Mouse (Mus musculus) stomach, embryonic 15.5 days (tissue): ENCODE measurements around the gene Atp5h. TPM values are rescaled to one million over a fixed set of nuclear protein-coding genes. Genes with fewer than 3 reads are reported as not detected.

ENCODE experiments used
- ATAC-seq: fragments of 200-750 bp; cut with Nextera tagmentation; 2 replicates; pipeline ENCODE4 v1.8.0; 2017; ENCODE audit warnings: low read depth, moderate number of reproducible peaks, moderate TSS enrichment; ENCODE audit not compliant: insufficient read depth, low FRiP score
- H3K27ac ChIP-seq: fragments of 300-500 bp; sonication (generic); 2 replicates; pipeline ENCODE4 v1.5.1; 2015; ENCODE audit warnings: mild to moderate bottlenecking, inconsistent platforms
- H3K27me3 ChIP-seq: fragments of 300-500 bp; sonication (generic); replicated peaks from 2 replicates; pipeline ENCODE4 v1.6.1; 2015; ENCODE audit warnings: inconsistent platforms
- H3K36me3 ChIP-seq: fragments of 300-500 bp; sonication (generic); 2 replicates; pipeline ENCODE4 v1.6.1; 2015; ENCODE audit warnings: inconsistent platforms
- H3K4me1 ChIP-seq: fragments of 300-500 bp; sonication (generic); 2 replicates; pipeline ENCODE4 v1.6.1; 2015; ENCODE audit warnings: inconsistent platforms
- H3K4me2 ChIP-seq: fragments of 300-500 bp; sonication (generic); 2 replicates; pipeline ENCODE4 v1.6.1; 2015; ENCODE audit warnings: mild to moderate bottlenecking, inconsistent platforms
- H3K4me3 ChIP-seq: fragments of 300-500 bp; sonication (generic); replicated peaks from 2 replicates; pipeline ENCODE4 v1.5.1; 2015; ENCODE audit warnings: inconsistent platforms
- H3K9ac ChIP-seq: fragments of 300-500 bp; sonication (generic); 2 replicates; pipeline ENCODE4 v1.6.1; 2015; ENCODE audit warnings: inconsistent platforms
- H3K9me3 ChIP-seq: fragments of 300-500 bp; sonication (generic); 2 replicates; pipeline ENCODE4 v1.6.1; 2016; ENCODE audit warnings: inconsistent platforms
- WGBS: fragments of 180-500 bp; shearing (Covaris S2); methylation state at CpG from one replicate; pipeline ENCODE4 v1.1.7; 2015; 5-methylcytosine and 5-hydroxymethylcytosine counted together
- polyA plus RNA-seq: library from polyadenylated mRNA; unstranded; fragments of >200 nt; fragmentation: Nextera tagmentation; extraction: Ambion mirVana; gene quantifications from 2 replicates; pipeline ENCODE4 v1.2.1, GENCODE M21; 2015

The Atp5h gene
- polyA plus RNA-seq, 1 experiment from 2014 or later, result 824 TPM

GRCm38 (mm10) chr11:115420336-115421190, 801 bp upstream of the Atp5h start:
- Histone ChIP-seq H3K27ac (peak overlapping the region; percentile 86), H3K4me3 (peak overlapping the region; percentile 73), H3K36me3 (peaks cover 21% of the 10 kb centered on the region), H3K4me1 (peaks cover 26% of the 10 kb centered on the region), H3K27me3 (no peaks in the 10 kb centered on the region), H3K9me3 (no peaks in the 10 kb centered on the region), H3K9ac (peak overlapping the region; percentile 90), H3K4me2 (peak overlapping the region; percentile 96)
- peak; percentile 58 for ATAC-seq
- WGBS, result 2% methylated on average over 45 of the region's 45 CpGs

GRCm38 (mm10) chr11:115409556-115409955, 10.2 kb downstream of the Atp5h start:
- no peak for ATAC-seq
- no peaks in the 10 kb centered on the region for H3K9me3 ChIP-seq
- no peak overlapping the region for H3K9ac ChIP-seq
- no peak overlapping the region for H3K27ac ChIP-seq
- WGBS, result 74% methylated on average over 7 of the region's 7 CpGs
- H3K27me3 ChIP-seq, result no peaks in the 10 kb centered on the region
- no peak overlapping the region for H3K4me2 ChIP-seq
- peaks cover 12% of the 10 kb centered on the region; the same call in 1 of the 2 replicates for H3K36me3 ChIP-seq
- peaks cover 15% of the 10 kb centered on the region for H3K4me1 ChIP-seq
- no peak overlapping the region for H3K4me3 ChIP-seq

GRCm38 (mm10) chr11:115408266-115408920, 11.4 kb downstream of the Atp5h start:
- Histone ChIP-seq H3K4me2 (no peak overlapping the region), H3K4me3 (no peak overlapping the region), H3K4me1 (peaks cover 19% of the 10 kb centered on the region), H3K9ac (no peak overlapping the region), H3K9me3 (no peaks in the 10 kb centered on the region), H3K36me3 (peaks cover 12% of the 10 kb centered on the region; the same call in 1 of the 2 replicates), H3K27ac (peak overlapping the region; percentile 36; the same call in 1 of the 2 replicates), H3K27me3 (no peaks in the 10 kb centered on the region)
- no peak for ATAC-seq
- WGBS, result 76% methylated on average over 6 of the region's 6 CpGs

- H3K36me3 ChIP-seq, result peaks cover 12% of the 10 kb centered on the region; the same call in 1 of the 2 replicates
- H3K4me1 ChIP-seq, result peaks cover 18% of the 10 kb centered on the region
- no peaks in the 10 kb centered on the region for H3K27me3 ChIP-seq
- H3K27ac ChIP-seq, result no peak overlapping the region
- H3K9me3 ChIP-seq, result no peaks in the 10 kb centered on the region
- H3K9ac ChIP-seq, result no peak overlapping the region
- 93% methylated on average over 17 of the region's 17 CpGs for WGBS
- no peak overlapping the region for H3K4me3 ChIP-seq
- ATAC-seq, result no peak
- H3K4me2 ChIP-seq, result no peak overlapping the region
Observed at GRCm38 (mm10) chr11:115406858-115407401, 12.8 kb downstream of the Atp5h start.

GRCm38 (mm10) chr11:115405723-115406122, 14.0 kb downstream of the Atp5h start:
- Histone ChIP-seq H3K36me3 (peaks cover 11% of the 10 kb centered on the region; the same call in 1 of the 2 replicates), H3K27ac (no peak overlapping the region), H3K27me3 (no peaks in the 10 kb centered on the region), H3K4me1 (peaks cover 11% of the 10 kb centered on the region; the same call in 1 of the 2 replicates), H3K4me2 (no peak overlapping the region), H3K9me3 (no peaks in the 10 kb centered on the region), H3K9ac (no peak overlapping the region), H3K4me3 (no peak overlapping the region)
- no peak for ATAC-seq
- WGBS, result 92% methylated on average over 6 of the region's 6 CpGs

GRCm38 (mm10) chr11:115403338-115404124, 16.2 kb downstream of the Atp5h start, which contains the start of gene Mrpl58:
Mrpl58 (plus strand) TSS chr11:115403752.
- Histone ChIP-seq H3K27me3 (no peaks in the 10 kb centered on the region), H3K27ac (peak within 1 kb of the TSS; percentile 85), H3K4me2 (peak within 1 kb of the TSS; percentile 72), H3K9ac (peak within 1 kb of the TSS; percentile 82), H3K4me3 (peak within 1 kb of the TSS; percentile 75), H3K36me3 (no peaks in the 10 kb centered on the region), H3K9me3 (no peaks in the 10 kb centered on the region), H3K4me1 (peaks cover 11% of the 10 kb centered on the region; the same call in 1 of the 2 replicates)
- ATAC-seq, result peak; percentile 89; the same call in 1 of the 2 replicates
- 3% methylated on average over 50 of the region's 50 CpGs for WGBS

- WGBS, result 42% methylated on average over 11 of the region's 11 CpGs
- Histone ChIP-seq H3K4me2 (no peak overlapping the region), H3K4me3 (no peak overlapping the region), H3K4me1 (peaks cover 11% of the 10 kb centered on the region; the same call in 1 of the 2 replicates), H3K9me3 (no peaks in the 10 kb centered on the region), H3K9ac (no peak overlapping the region), H3K27me3 (no peaks in the 10 kb centered on the region), H3K36me3 (no peaks in the 10 kb centered on the region), H3K27ac (0 out of 2 replicates have a peak overlapping the region, but pooled peaks have one; percentile 21)
- ATAC-seq, result no peak
Observed at GRCm38 (mm10) chr11:115400630-115401391, 19.0 kb downstream of the Atp5h start.

- no peaks in the 10 kb centered on the region for H3K9me3 ChIP-seq
- WGBS, result 61% methylated on average over 3 of the region's 3 CpGs
- no peak overlapping the region for H3K4me2 ChIP-seq
- no peak overlapping the region for H3K4me3 ChIP-seq
- no peak for ATAC-seq
- H3K9ac ChIP-seq, result no peak overlapping the region
- H3K27me3 ChIP-seq, result no peaks in the 10 kb centered on the region
- H3K36me3 ChIP-seq, result no peaks in the 10 kb centered on the region
- H3K4me1 ChIP-seq, result peaks cover 11% of the 10 kb centered on the region; the same call in 1 of the 2 replicates
- 0 out of 2 replicates have a peak overlapping the region, but pooled peaks have one; percentile 21 for H3K27ac ChIP-seq
Observed at GRCm38 (mm10) chr11:115400126-115400525, 19.6 kb downstream of the Atp5h start.

GRCm38 (mm10) chr11:115398085-115398484, 21.7 kb downstream of the Atp5h start:
- Histone ChIP-seq H3K4me2 (no peak overlapping the region), H3K4me3 (no peak overlapping the region), H3K9me3 (no peaks in the 10 kb centered on the region), H3K36me3 (peaks cover 11% of the 10 kb centered on the region; the same call in 1 of the 2 replicates), H3K4me1 (0 out of 2 replicates have a peak, but pooled peaks cover 2% of the 10 kb centered on the region), H3K27me3 (no peaks in the 10 kb centered on the region), H3K27ac (no peak overlapping the region), H3K9ac (no peak overlapping the region)
- WGBS, result 64% methylated on average over 7 of the region's 7 CpGs
- no peak for ATAC-seq

GRCm38 (mm10) chr11:115393721-115394325, 25.9 kb downstream of the Atp5h start:
- H3K4me1 ChIP-seq, result no peaks in the 10 kb centered on the region

More at GRCm38 (mm10) chr11:115393721-115394325, 25.9 kb downstream of the Atp5h start:
- Histone ChIP-seq H3K9me3 (no peaks in the 10 kb centered on the region), H3K27ac (no peak overlapping the region), H3K4me2 (peak overlapping the region; percentile 5; the same call in 1 of the 2 replicates), H3K27me3 (no peaks in the 10 kb centered on the region), H3K9ac (no peak overlapping the region), H3K4me3 (no peak overlapping the region), H3K36me3 (peaks cover 11% of the 10 kb centered on the region)
- peak; percentile 43; the same call in 1 of the 2 replicates for ATAC-seq
- WGBS, result 63% methylated on average over 34 of the region's 34 CpGs
